Mouse (Mus musculus) midbrain, embryonic 16.5 days (tissue): ENCODE measurements around the gene Angel1. TPM values are rescaled to one million over a fixed set of nuclear protein-coding genes. Genes with fewer than 3 reads are reported as not detected.

Experiments
- ATAC-seq: fragments of 200-750 bp; cut with Nextera tagmentation; 2 replicates; pipeline ENCODE4 v1.8.0; 2017; ENCODE audit warnings: moderate TSS enrichment
- H3K27ac ChIP-seq: fragments of 300-500 bp; sonication (generic); 2 replicates; pipeline ENCODE4 v1.5.1; 2014; ENCODE audit warnings: mild to moderate bottlenecking, low read length, mixed read lengths
- H3K27me3 ChIP-seq: fragments of 300-500 bp; sonication (generic); 2 replicates; pipeline ENCODE4 v1.6.1; 2014; ENCODE audit warnings: low read depth, low read length, mixed read lengths; ENCODE audit not compliant: control insufficient read depth, insufficient read depth
- H3K36me3 ChIP-seq: fragments of 300-500 bp; sonication (generic); 2 replicates; pipeline ENCODE4 v1.6.1; 2014; ENCODE audit warnings: mild to moderate bottlenecking, low read length, moderate library complexity, mixed read lengths; ENCODE audit not compliant: control insufficient read depth, insufficient read depth
- H3K4me1 ChIP-seq: fragments of 300-500 bp; sonication (generic); 2 replicates; pipeline ENCODE4 v1.6.1; 2014; ENCODE audit warnings: mild to moderate bottlenecking, low read length, mixed read lengths; ENCODE audit not compliant: control insufficient read depth, insufficient read depth
- H3K4me2 ChIP-seq: fragments of 300-500 bp; sonication (generic); 2 replicates; pipeline ENCODE4 v1.6.1; 2014; ENCODE audit warnings: mild to moderate bottlenecking, low read length, mixed read lengths
- H3K4me3 ChIP-seq: fragments of 300-500 bp; sonication (generic); 2 replicates; pipeline ENCODE4 v1.5.1; 2014; ENCODE audit warnings: low read depth, mild to moderate bottlenecking, low read length, moderate library complexity, mixed read lengths
- H3K9ac ChIP-seq: fragments of 300-500 bp; sonication (generic); 2 replicates; pipeline ENCODE4 v1.6.1; 2014; ENCODE audit warnings: low read depth, low read length, mixed read lengths
- H3K9me3 ChIP-seq: fragments of 300-500 bp; sonication (generic); replicated peaks from 2 replicates; pipeline ENCODE4 v1.6.1; 2014; ENCODE audit warnings: mild to moderate bottlenecking, low read length, mixed read lengths; ENCODE audit not compliant: control insufficient read depth, poor library complexity, severe bottlenecking
- WGBS: fragments of 180-500 bp; shearing (Covaris S2); extraction: QIAGEN DNeasy Blood & Tissue Kit; methylation state at CpG from one replicate; pipeline ENCODE4 v1.1.7; 2014; 5-methylcytosine and 5-hydroxymethylcytosine counted together
- polyA plus RNA-seq: library from polyadenylated mRNA; unstranded; fragments of >200 nt; fragmentation: Nextera tagmentation; extraction: Ambion mirVana; gene quantifications from 2 replicates; pipeline ENCODE4 v1.2.1, GENCODE M21; 2015

Gene Angel1
- polyA plus RNA-seq, 1 experiment from 2014 or later, result 10.8 TPM

DNA sequence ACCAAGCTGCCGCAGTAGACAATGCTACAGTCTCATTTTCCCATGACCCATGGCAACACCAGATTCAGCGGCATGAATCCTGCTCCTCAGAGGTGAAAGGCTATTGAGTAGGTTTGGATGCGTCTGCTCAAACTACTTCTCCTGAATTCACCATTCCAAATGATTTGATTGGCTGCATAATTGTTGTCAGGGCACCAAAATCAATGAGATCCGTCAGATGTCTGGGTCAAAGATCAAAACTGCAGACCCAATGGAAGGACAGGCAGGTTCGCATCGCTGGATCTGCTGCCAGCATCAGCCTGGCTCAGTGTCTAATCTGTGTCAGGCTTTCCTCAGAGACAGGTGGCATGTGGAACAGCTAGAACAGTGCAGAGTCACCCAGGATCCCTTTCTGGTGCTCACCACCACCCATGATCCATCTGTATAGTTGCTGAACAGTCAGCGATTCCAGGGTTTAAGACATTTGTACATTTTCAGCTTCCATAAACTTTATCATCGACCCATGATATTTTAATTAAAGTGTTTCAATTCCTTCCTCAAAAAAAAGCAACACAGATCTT lies 74.9 kb downstream of the Angel1 start:
- no peak overlapping the region for H3K27ac ChIP-seq
- H3K4me3 ChIP-seq, result no peak overlapping the region
- H3K4me2 ChIP-seq, result no peak overlapping the region
- ATAC-seq, result no peak
- no peak overlapping the region for H3K9ac ChIP-seq
- H3K4me1 ChIP-seq, result peaks cover 9% of the 10 kb centered on the region
- H3K9me3 ChIP-seq, result no peaks in the 10 kb centered on the region
- WGBS, result 89% methylated on average over 8 of the region's 8 CpGs
- no peaks in the 10 kb centered on the region for H3K36me3 ChIP-seq
- no peaks in the 10 kb centered on the region for H3K27me3 ChIP-seq

Other genes starting within 250 kb of the Angel1 start
- gene Vash1, start 47.8 kb downstream of the Angel1 start, polyA plus RNA-seq, result 30.0 and 35.8 TPM in 2 replicates
- not detected in 2 replicates for gene Lrrc74a, start 7.9 kb upstream of the Angel1 start, polyA plus RNA-seq
- gene Irf2bpl, start 158.3 kb upstream of the Angel1 start, polyA plus RNA-seq, result 69.3 and 76.9 TPM in 2 replicates
- 56.6 and 57.8 TPM in 2 replicates for gene Cipc, start 220.6 kb upstream of the Angel1 start, polyA plus RNA-seq